Mouse (Mus musculus) layer of hippocampus, adult 11-12 months (tissue): Measurements from ENCODE around the gene Drd5.

Source experiments
- DNase-seq: peaks from one replicate; pipeline ENCODE4 v3.0.0; 2022; ENCODE audit warnings: low spot score

The Drd5 gene

DNA sequence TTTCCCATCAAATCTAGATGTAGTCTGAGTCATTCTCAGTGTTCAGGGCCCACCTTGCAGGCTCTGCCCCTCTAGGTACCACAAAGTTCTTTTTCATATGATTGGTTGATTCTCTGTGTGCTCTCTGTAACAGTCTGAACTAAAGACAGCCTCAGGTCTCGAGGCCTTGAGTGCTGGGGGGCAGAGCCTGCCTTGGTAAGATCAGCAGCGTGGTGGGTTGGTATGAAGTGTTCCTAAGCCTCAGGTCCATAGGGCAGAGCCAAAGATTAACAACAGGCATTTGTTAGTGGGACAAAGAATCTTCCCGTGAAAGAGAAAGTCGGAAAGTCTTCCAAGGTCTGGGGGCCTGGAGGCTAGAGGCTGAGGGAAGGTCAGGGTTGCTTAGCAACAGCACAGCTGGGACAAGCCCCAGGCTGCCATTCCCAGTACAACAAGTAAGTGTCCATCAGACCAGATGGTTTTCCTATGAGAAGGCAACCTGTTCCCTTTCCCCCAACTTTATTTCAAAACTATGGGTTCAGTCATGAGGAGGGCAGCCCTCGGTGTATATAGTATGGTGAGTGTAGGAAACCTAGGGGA lies 31.3 kb downstream of the Drd5 start:
- no peak for DNase-seq

DNA sequence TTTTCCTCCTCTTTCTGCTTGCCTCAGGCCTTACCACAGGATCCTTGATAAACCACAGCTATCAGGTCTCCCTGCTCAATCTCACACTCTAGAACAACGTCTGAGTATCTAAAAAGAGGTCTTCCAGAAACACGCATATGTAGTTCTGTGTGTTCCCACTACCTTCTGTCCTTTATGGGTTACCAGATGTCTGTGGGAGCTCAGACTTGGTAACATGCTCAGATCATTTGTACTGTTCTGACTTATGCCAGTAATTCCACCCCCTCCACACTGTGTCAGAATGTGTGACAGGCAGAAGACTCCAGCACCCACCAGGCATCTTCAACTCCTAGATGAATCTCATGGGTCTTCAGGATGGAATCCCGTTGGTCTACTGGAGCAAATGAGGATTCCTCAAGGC lies 37.8 kb downstream of the Drd5 start:
- DNase-seq, result peak; percentile 65

DNA sequence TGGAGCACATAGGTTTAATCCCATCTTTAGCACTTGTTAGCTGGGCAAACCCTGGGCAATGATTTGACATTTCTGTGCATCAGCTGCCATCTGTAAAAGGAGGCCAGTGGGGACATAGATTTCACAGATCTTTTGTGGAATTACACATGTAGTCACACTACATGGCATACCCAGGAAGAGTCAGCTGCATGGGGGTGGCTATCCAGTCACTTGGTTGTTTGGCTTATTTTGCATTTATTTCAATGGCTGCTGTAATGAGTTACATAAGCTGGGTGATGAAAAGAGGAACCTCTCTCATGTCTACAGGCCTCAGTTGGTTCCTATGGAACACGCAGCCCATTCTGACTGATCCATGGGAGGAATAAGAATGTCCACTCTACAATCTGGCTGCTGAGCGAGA lies 40.5 kb downstream of the Drd5 start:
- no peak for DNase-seq

DNA sequence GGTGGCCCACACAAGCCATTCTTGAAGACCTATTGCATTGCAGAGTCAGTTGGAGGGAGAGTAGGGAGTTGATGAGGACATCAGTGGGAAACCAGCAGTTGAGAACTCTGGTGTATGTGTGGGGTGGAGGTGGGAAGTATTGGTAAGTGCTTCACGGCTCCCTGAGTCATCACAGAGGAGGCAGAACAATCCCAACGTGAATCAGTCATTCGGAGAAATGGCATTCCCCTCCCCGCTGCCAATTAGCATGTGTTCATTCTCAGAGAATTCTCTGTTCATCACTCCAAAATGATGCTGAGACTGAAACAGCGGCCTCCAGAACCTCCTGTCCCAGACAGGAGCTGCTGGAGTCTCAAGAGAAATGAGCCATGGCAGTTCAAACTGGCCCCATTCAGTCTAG lies 45.2 kb downstream of the Drd5 start:
- DNase-seq, result peak; percentile 53

DNA sequence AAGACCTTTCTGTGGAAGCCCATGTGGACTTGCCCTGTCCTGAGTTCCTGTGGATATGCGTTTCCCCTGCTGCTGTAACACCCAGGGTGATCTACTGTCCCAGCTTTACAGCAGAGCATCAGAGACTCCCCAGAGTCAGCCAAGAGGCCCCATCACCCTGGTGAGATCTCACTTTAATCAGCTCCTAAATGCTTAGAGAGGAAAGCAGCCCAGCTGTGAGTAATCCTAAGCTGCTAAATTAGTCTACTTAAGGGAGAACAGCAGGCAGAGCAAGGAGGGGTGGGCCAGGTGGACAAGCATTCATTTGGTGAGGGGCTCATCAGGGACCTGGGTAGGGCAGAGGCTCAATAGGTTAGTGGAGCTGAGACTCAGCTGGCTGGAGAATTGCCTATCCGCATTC lies 46.4 kb downstream of the Drd5 start:
- DNase-seq, result no peak

DNA sequence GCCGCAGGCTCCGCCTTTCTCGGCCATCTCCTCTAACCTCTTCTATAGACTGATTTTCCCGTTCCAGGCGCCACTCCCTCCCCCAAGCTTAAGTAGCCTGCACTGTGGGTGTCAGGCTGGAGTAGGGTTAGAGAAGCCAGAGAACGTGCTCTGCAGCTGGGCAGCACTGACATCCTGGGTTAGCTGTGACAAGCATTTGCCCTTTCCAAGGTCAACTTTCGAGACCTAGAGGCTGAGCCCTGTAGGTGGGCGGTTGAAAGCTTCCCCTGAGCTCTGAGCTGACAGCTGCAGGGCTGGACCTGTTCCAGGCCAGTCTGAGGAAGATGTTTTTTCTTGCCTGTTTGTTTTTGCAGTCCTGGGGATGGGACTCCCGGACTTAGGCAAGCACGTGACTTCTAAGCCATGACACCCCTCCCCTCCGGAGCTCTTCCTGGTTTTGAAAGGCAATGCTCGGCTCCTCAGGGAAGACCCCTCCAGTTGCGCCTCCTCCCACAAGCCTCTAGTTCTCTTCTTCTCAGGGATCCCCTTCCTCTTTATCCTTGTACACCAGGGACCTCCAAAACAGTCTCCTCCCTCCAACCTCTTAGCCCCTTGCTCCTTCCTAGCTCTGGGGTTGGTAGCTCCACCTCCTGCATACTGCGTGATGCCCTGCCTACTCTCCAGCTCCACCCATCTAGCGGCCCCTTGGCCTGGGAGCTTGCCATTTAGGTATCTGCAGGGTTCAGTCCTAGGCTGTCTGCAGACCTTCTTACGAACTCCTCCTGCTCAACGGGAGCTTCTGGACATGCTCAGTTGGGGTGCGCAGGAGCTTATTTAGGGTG lies 47.7 kb downstream of the Drd5 start:
- no peak for DNase-seq

DNA sequence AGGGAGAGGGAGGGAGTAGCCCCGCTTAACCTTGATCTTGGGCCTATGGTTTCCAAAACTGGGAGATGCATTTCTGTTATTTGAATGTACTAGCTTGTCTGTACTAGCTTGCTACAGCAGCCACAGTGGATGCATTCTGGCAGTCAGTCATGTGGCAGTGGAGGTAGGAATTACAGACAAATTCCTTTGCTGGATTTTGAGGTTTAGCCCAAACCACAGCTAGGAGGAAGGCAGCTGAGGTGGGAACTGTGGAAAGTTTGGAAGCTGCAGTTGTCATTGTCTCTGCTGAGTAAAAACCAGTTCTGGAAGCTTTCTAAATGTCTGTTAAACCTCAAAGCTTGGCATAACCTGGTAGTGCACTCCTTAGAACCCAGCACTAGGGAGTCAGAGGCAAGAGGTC lies 52.1 kb downstream of the Drd5 start:
- DNase-seq, result no peak
